Mouse (Mus musculus) embryonic facial prominence, embryonic 11.5 days (tissue): ENCODE results near the gene Tmem59. TPM values are rescaled to one million over a fixed set of nuclear protein-coding genes. Genes with fewer than 3 reads are reported as not detected.

Experiments used
- ATAC-seq: fragments of 200-750 bp; cut with Nextera tagmentation; replicated peaks from 2 replicates; pipeline ENCODE4 v1.8.0; 2017; ENCODE audit warnings: low read depth; ENCODE audit not compliant: insufficient number of reproducible peaks, low FRiP score, low TSS enrichment
- DNase-seq: peaks from one replicate; pipeline ENCODE4 v3.0.0-alpha.2; 2015; ENCODE audit warnings: low spot score
- H3K27ac ChIP-seq: fragments of 300-500 bp; sonication (generic); replicated peaks from 2 replicates; pipeline ENCODE4 v1.5.1; 2014; ENCODE audit warnings: mild to moderate bottlenecking, low read depth, low read length, control low read depth
- H3K27me3 ChIP-seq: fragments of 300-500 bp; sonication (generic); 2 replicates; pipeline ENCODE4 v1.6.1; 2014; ENCODE audit warnings: mild to moderate bottlenecking, low read length, moderate library complexity, mixed read lengths; ENCODE audit not compliant: control insufficient read depth, insufficient read depth
- H3K36me3 ChIP-seq: fragments of 300-500 bp; sonication (generic); replicated peaks from 2 replicates; pipeline ENCODE4 v1.6.1; 2014; ENCODE audit warnings: low read depth, mild to moderate bottlenecking, low read length, moderate library complexity, mixed read lengths; ENCODE audit not compliant: control insufficient read depth, insufficient read depth
- H3K4me1 ChIP-seq: fragments of 300-500 bp; sonication (generic); 2 replicates; pipeline ENCODE4 v1.6.1; 2014; ENCODE audit warnings: low read length, mixed read lengths; ENCODE audit not compliant: control insufficient read depth, insufficient read depth
- H3K4me2 ChIP-seq: fragments of 300-500 bp; sonication (generic); 2 replicates; pipeline ENCODE4 v1.6.1; 2014; ENCODE audit warnings: low read depth, mild to moderate bottlenecking, control low read depth, low read length, moderate library complexity
- H3K4me3 ChIP-seq: fragments of 300-500 bp; sonication (generic); 2 replicates; pipeline ENCODE4 v1.5.1; 2014; ENCODE audit warnings: low read depth, low read length, control low read depth
- H3K9ac ChIP-seq: fragments of 300-500 bp; sonication (generic); replicated peaks from 2 replicates; pipeline ENCODE4 v1.6.1; 2014; ENCODE audit warnings: mild to moderate bottlenecking, control low read depth, low read length
- H3K9me3 ChIP-seq: fragments of 300-500 bp; sonication (generic); replicated peaks from 2 replicates; pipeline ENCODE4 v1.6.1; 2016; ENCODE audit warnings: mild to moderate bottlenecking, low read length, inconsistent platforms, mixed read lengths; ENCODE audit not compliant: control insufficient read depth
- WGBS: fragments of 180-500 bp; shearing (Covaris S2); extraction: QIAGEN DNeasy Blood & Tissue Kit; methylation state at CpG from one replicate; pipeline ENCODE4 v1.1.7; 2014; 5-methylcytosine and 5-hydroxymethylcytosine counted together
- polyA plus RNA-seq: library from polyadenylated mRNA; unstranded; fragments of >200 nt; fragmentation: Nextera tagmentation; extraction: Ambion mirVana; gene quantifications from 2 replicates; pipeline ENCODE4 v1.2.1, GENCODE M21; 2014

Gene Tmem59
- polyA plus RNA-seq, 1 experiment from 2014 or later, result 370 TPM

DNA sequence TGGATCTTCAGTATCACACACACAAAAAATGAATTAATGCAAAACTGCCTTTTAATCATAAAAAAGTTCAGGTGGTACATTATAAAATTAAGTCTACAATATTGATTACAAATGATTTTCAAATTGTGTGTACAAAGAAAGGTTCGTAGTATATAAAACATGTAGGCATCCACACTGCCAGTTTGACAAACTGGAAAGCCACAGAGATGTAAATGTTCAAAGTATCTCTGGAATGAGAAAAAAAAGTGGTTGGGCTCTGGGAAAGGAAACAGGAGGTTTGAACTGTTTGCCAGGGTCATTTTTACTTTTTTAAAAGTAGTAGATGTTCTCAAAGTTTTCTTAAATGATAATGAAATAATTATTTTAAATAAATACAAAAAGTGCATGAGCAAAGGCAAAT lies 67.8 kb downstream of the Tmem59 start:
- 82% methylated on average over 1 of the region's 1 CpGs for WGBS
- Histone ChIP-seq H3K36me3 (no peaks in the 10 kb centered on the region; the same call in 1 of the 2 replicates), H3K9ac (no peak overlapping the region), H3K4me3 (no peak overlapping the region), H3K4me2 (no peak overlapping the region), H3K27ac (no peak overlapping the region), H3K9me3 (no peaks in the 10 kb centered on the region), H3K27me3 (no peaks in the 10 kb centered on the region), H3K4me1 (no peaks in the 10 kb centered on the region)
- no peak for DNase-seq
- ATAC-seq, result no peak

DNA sequence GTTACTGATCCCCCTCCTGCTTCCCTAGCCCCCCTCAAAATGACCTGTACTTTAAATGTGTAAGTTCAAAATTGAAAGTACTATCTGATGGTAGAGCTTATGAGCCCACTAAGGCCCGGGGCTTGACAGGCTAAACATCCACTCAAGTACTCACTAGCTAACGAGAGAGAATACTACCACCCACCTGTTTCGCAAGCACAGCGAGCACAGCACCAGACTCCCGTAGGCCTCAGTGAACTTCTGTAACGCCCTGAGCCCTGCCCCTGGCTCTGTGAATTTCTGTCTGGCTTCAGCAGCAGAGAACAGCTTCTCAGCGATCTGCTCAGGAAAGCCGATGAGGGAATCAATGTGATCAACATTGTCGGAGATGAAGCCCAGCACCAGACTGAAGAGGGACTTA lies 68.9 kb downstream of the Tmem59 start:
- DNase-seq (no peak), ATAC-seq (no peak)
- no peak overlapping the region for H3K27ac ChIP-seq
- no peaks in the 10 kb centered on the region for H3K27me3 ChIP-seq
- H3K9ac ChIP-seq, result no peak overlapping the region
- WGBS, result 84% methylated on average over 9 of the region's 9 CpGs
- no peaks in the 10 kb centered on the region for H3K4me1 ChIP-seq
- no peaks in the 10 kb centered on the region for H3K9me3 ChIP-seq
- no peaks in the 10 kb centered on the region; the same call in 1 of the 2 replicates for H3K36me3 ChIP-seq
- no peak overlapping the region for H3K4me2 ChIP-seq
- H3K4me3 ChIP-seq, result no peak overlapping the region

DNA sequence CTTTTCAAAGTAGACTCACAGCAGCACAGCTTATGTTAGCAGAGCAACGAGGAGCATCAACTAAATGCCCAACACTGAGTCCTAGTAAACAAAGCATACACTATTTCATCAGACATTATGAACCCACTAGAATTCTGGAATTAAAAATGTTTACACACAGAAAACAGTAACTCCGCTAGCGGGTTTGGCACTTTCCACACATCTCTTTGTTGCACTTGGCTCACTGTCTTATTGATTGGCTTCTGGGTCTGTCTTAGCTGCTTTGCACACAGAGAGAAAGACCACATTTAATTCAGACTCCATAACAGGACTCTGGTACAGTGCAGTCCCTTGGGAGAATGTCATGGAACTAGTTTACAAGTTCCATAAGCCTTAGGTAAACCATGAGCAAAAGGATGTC lies 69.9 kb downstream of the Tmem59 start:
- H3K4me2 ChIP-seq, result no peak overlapping the region
- ATAC-seq (no peak), DNase-seq (no peak)
- no peak overlapping the region for H3K4me3 ChIP-seq
- 87% methylated on average over 3 of the region's 3 CpGs for WGBS
- H3K27ac ChIP-seq, result no peak overlapping the region
- H3K9ac ChIP-seq, result no peak overlapping the region
- no peaks in the 10 kb centered on the region for H3K4me1 ChIP-seq
- no peaks in the 10 kb centered on the region for H3K9me3 ChIP-seq
- H3K36me3 ChIP-seq, result no peaks in the 10 kb centered on the region; the same call in 1 of the 2 replicates
- H3K27me3 ChIP-seq, result no peaks in the 10 kb centered on the region

DNA sequence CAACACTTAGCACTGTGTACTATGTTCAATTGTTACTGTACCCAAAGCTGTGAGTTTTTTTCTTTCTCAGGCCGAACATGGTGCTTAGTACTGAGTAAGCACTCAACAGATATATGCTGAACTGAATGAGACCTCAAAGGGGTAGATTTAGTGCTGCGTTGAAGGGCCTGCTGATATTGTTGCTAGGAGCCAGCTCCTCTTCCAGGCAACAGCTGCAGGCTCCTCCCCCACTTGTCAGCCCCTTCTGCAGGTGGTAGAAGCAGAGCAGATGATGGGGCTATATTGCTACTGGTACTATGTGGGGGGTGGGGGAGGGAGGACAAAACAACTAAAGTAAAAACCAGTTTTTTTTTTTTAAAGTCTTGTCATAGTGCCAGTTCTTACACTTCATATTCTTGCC lies 71.3 kb downstream of the Tmem59 start:
- Histone ChIP-seq H3K36me3 (no peaks in the 10 kb centered on the region), H3K27me3 (no peaks in the 10 kb centered on the region), H3K9ac (no peak overlapping the region), H3K9me3 (no peaks in the 10 kb centered on the region), H3K27ac (no peak overlapping the region), H3K4me1 (no peaks in the 10 kb centered on the region), H3K4me2 (no peak overlapping the region), H3K4me3 (no peak overlapping the region)
- no peak for ATAC-seq
- DNase-seq, result no peak
- WGBS, result 73% methylated on average over 2 of the region's 2 CpGs

DNA sequence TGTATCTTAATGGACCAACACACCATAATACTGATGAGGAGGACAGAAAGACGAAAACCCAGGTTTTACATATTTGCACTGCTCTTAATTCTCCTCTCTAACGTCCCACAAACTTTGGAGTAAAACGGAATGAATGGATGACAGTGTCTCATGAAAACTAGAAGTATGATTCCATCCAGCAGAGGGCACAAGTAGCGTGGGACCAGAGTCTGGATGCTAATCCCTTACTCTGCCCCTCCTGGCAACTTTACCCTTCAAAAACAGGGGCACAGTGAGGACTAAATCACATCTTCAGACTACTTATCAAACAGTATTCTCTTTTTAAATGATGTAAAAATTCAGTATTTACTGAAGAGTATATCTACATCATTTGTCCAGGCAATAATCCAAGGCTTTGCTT lies 72.3 kb downstream of the Tmem59 start:
- Histone ChIP-seq H3K9ac (no peak overlapping the region), H3K27me3 (no peaks in the 10 kb centered on the region), H3K4me3 (no peak overlapping the region), H3K36me3 (no peaks in the 10 kb centered on the region), H3K27ac (no peak overlapping the region), H3K4me1 (no peaks in the 10 kb centered on the region), H3K9me3 (no peaks in the 10 kb centered on the region), H3K4me2 (no peak overlapping the region)
- peak; percentile 81 for DNase-seq
- WGBS, result 17% methylated on average over 4 of the region's 4 CpGs
- ATAC-seq, result no peak

Other genes with a start within 250 kb of the Tmem59 start
- gene Mrpl37, start 111.5 kb upstream of the Tmem59 start, polyA plus RNA-seq, result 120 and 122 TPM in 2 replicates
- gene Cyb5rl, start 111.4 kb upstream of the Tmem59 start, polyA plus RNA-seq, result 5.5 and 5.6 TPM in 2 replicates
- not detected in 2 replicates for gene Cdcp2, start 81.5 kb upstream of the Tmem59 start, polyA plus RNA-seq
- 24.6 and 29.8 TPM in 2 replicates for gene Tceanc2, start 717 bp downstream of the Tmem59 start, polyA plus RNA-seq
- gene Ldlrad1, start 30.8 kb downstream of the Tmem59 start, polyA plus RNA-seq, result not detected in 2 replicates
- 101 and 105 TPM in 2 replicates for gene Lrrc42, start 75.1 kb downstream of the Tmem59 start, polyA plus RNA-seq
- 27.5 and 37.7 TPM in 2 replicates for gene Hspb11, start 75.2 kb downstream of the Tmem59 start, polyA plus RNA-seq
- not detected in 2 replicates for gene Dio1, start 128.8 kb downstream of the Tmem59 start, polyA plus RNA-seq
- 51.8 and 53.6 TPM in 2 replicates for gene Yipf1, start 136.0 kb downstream of the Tmem59 start, polyA plus RNA-seq
- 56.0 and 61.7 TPM in 2 replicates for gene Ndc1, start 189.4 kb downstream of the Tmem59 start, polyA plus RNA-seq